Mouse (Mus musculus) layer of hippocampus, adult 2 months (tissue): ENCODE measurements around the gene Marc2. TPM values are rescaled to one million over a fixed set of nuclear protein-coding genes. Genes with fewer than 3 reads are reported as not detected.

Experiments
- DNase-seq, 2 experiments: peaks; one replicate each; pipeline ENCODE4 v3.0.0; 2022; ENCODE audit warnings: low spot score in 2 of 2
- H3K27ac ChIP-seq: fragments of 200-600 bp; 2 replicates; pipeline ENCODE4 v1.8.1; 2022
- H3K4me3 ChIP-seq: fragments of 200-600 bp; 2 replicates; pipeline ENCODE4 v1.8.1; 2022; ENCODE audit warnings: mild to moderate bottlenecking
- CTCF ChIP-seq: fragments of 200-600 bp; conservative IDR thresholded peaks from 2 replicates; pipeline ENCODE4 v1.8.1; 2022; ENCODE audit warnings: antibody characterized with exemption, mild to moderate bottlenecking, moderate library complexity
- total RNA-seq, 2 experiments: library from RNA; stranded (reverse); gene quantifications; 2 replicates each; pipeline ENCODE4 v1.2.3; 2021

Gene Marc2
- total RNA-seq, 2 experiments from 2014 or later, result 103 to 120 TPM

GRCm38 (mm10) chr1:184870646-184871385, 24.6 kb upstream of the Marc2 start:
- no peak for TF ChIP-seq CTCF
- Histone ChIP-seq H3K4me3 (no peak overlapping the region), H3K27ac (peak overlapping the region; percentile 14; the same call in 1 of the 2 replicates)
- no peak for DNase-seq

- TF ChIP-seq CTCF, result no peak
- H3K27ac ChIP-seq, result peak overlapping the region; percentile 32
These were observed 23.8 kb upstream of the Marc2 start for GRCm38 (mm10) chr1:184869939-184870565.

GRCm38 (mm10) chr1:184867640-184868120, 21.4 kb upstream of the Marc2 start:
- Histone ChIP-seq H3K4me3 (no peak overlapping the region), H3K27ac (no peak overlapping the region)
- DNase-seq, result no peak
- TF ChIP-seq CTCF, result no peak

More at GRCm38 (mm10) chr1:184869939-184870565, 23.8 kb upstream of the Marc2 start:
- no peak overlapping the region for H3K4me3 ChIP-seq
- DNase-seq, result no peak

- no peak for DNase-seq
- Histone ChIP-seq H3K4me3 (no peak overlapping the region), H3K27ac (peak overlapping the region; percentile 7; the same call in 1 of the 2 replicates)
- no peak for TF ChIP-seq CTCF
These were observed 18.1 kb upstream of the Marc2 start for GRCm38 (mm10) chr1:184864381-184864801.

GRCm38 (mm10) chr1:184862636-184863035, 16.4 kb upstream of the Marc2 start:
- DNase-seq, result no peak
- no peak for TF ChIP-seq CTCF
- H3K4me3 ChIP-seq, result no peak overlapping the region
- H3K27ac ChIP-seq, result no peak overlapping the region

- DNase-seq, result no peak
- no peak overlapping the region for H3K27ac ChIP-seq
- H3K4me3 ChIP-seq, result no peak overlapping the region
- no peak for TF ChIP-seq CTCF
These were observed 15.3 kb upstream of the Marc2 start for GRCm38 (mm10) chr1:184861551-184861950.

GRCm38 (mm10) chr1:184860276-184860675, 14.0 kb upstream of the Marc2 start:
- H3K27ac ChIP-seq, result no peak overlapping the region; the same call in 1 of the 2 replicates

GRCm38 (mm10) chr1:184858253-184858652, 12.0 kb upstream of the Marc2 start:
- no peak for DNase-seq
- Histone ChIP-seq H3K4me3 (no peak overlapping the region), H3K27ac (no peak overlapping the region)
- TF ChIP-seq CTCF, result no peak

More at GRCm38 (mm10) chr1:184860276-184860675, 14.0 kb upstream of the Marc2 start:
- DNase-seq, result no peak
- no peak overlapping the region for H3K4me3 ChIP-seq
- TF ChIP-seq CTCF, result no peak

GRCm38 (mm10) chr1:184857216-184857615, 11.0 kb upstream of the Marc2 start:
- no peak overlapping the region for H3K27ac ChIP-seq
- DNase-seq, result no peak
- H3K4me3 ChIP-seq, result no peak overlapping the region
- TF ChIP-seq CTCF, result no peak

- TF ChIP-seq CTCF, result no peak
- Histone ChIP-seq H3K27ac (peak overlapping the region; percentile 79), H3K4me3 (no peak overlapping the region; the same call in 1 of the 2 replicates)
- no peak for DNase-seq
These were observed 7.7 kb upstream of the Marc2 start for GRCm38 (mm10) chr1:184853922-184854321.

- TF ChIP-seq CTCF, result peak; percentile 89
- peak overlapping the region; percentile 42 for H3K4me3 ChIP-seq
- H3K27ac ChIP-seq, result peak overlapping the region; percentile 80
- DNase-seq, result peak; percentile 55 to 72
These were observed 7.1 kb upstream of the Marc2 start for GRCm38 (mm10) chr1:184853339-184853738.

- peak; percentile 78 to 82 for DNase-seq
- peak; percentile 86 for TF ChIP-seq CTCF
- Histone ChIP-seq H3K27ac (peak overlapping the region; percentile 80), H3K4me3 (peak overlapping the region; percentile 42)
These were observed 5.7 kb upstream of the Marc2 start for GRCm38 (mm10) chr1:184851741-184852618.

- Histone ChIP-seq H3K27ac (peak overlapping the region; percentile 80; the same call in 1 of the 2 replicates), H3K4me3 (peak overlapping the region; percentile 8; the same call in 1 of the 2 replicates)
- DNase-seq, result no peak
- no peak for TF ChIP-seq CTCF
These were observed 4.9 kb upstream of the Marc2 start for GRCm38 (mm10) chr1:184851166-184851565.
